Mouse (Mus musculus) v-Abl transformed pro-B cells (cell line): ENCODE data around the gene Slc22a2.
"Not testable (repeated sequence)": the region's sequence is repeated elsewhere in the genome, so short reads cannot be mapped to it uniquely, and the experiment has no call there.

Experiments used
- in situ Hi-C, 2 experiments: fragments of 400-800 bp; cut with MboI; formaldehyde crosslinking; loops; one replicate each; pipeline ENCODE4 v1.15.1; 2025; ENCODE audit not compliant: unreplicated experiment in 2 of 2

Slc22a2 gene

GRCm38 (mm10) chr17:12583991-12584390 is at the start of gene Slc22a2:
Gene Slc22a2 (plus strand): TSS chr17:12584132.
- in situ Hi-C loops = no loop called here

GRCm38 (mm10) chr17:12534353-12535145 is 49.4 kb upstream of the Slc22a2 start:
- in situ Hi-C loops = loop anchor here (10.0 kb wide), 2 partner anchors 270 to 280 kb away; no protein-coding TSS in a partner anchor

GRCm38 (mm10) chr17:12562215-12562614 is 21.7 kb upstream of the Slc22a2 start:
- in situ Hi-C loops = no loop called here

GRCm38 (mm10) chr17:12564481-12565000 is 19.4 kb upstream of the Slc22a2 start:
- in situ Hi-C loops = not testable (repeated sequence)

GRCm38 (mm10) chr17:12565443-12565842 is 18.5 kb upstream of the Slc22a2 start:
- in situ Hi-C loops = no loop called here

- in situ Hi-C loops = no loop called here
Measured at GRCm38 (mm10) chr17:12571316-12571715, 12.6 kb upstream of the Slc22a2 start.

- in situ Hi-C loops = no loop called here
Measured at GRCm38 (mm10) chr17:12571924-12572463, 11.9 kb upstream of the Slc22a2 start.

GRCm38 (mm10) chr17:12575391-12575790 is 8.5 kb upstream of the Slc22a2 start:
- in situ Hi-C loops = no loop called here

- in situ Hi-C loops = no loop called here
Measured at GRCm38 (mm10) chr17:12577096-12577495, 6.8 kb upstream of the Slc22a2 start.

GRCm38 (mm10) chr17:12585366-12585765 is 1.4 kb downstream of the Slc22a2 start:
- in situ Hi-C loops = no loop called here

GRCm38 (mm10) chr17:12586966-12587365 is 3.0 kb downstream of the Slc22a2 start:
- in situ Hi-C loops = no loop called here

GRCm38 (mm10) chr17:12588801-12589247 is 4.9 kb downstream of the Slc22a2 start:
- in situ Hi-C loops = no loop called here

- in situ Hi-C loops = no loop called here
Measured at GRCm38 (mm10) chr17:12590911-12591625, 7.1 kb downstream of the Slc22a2 start.

- in situ Hi-C loops = no loop called here
Measured at GRCm38 (mm10) chr17:12595846-12596515, 12.0 kb downstream of the Slc22a2 start.

GRCm38 (mm10) chr17:12606634-12607033 is 22.7 kb downstream of the Slc22a2 start:
- in situ Hi-C loops = no loop called here

- in situ Hi-C loops = no loop called here
Measured at GRCm38 (mm10) chr17:12607202-12607601, 23.3 kb downstream of the Slc22a2 start.

- in situ Hi-C loops = no loop called here
Measured at GRCm38 (mm10) chr17:12614511-12615385, 30.8 kb downstream of the Slc22a2 start.

- in situ Hi-C loops = no loop called here
Measured at GRCm38 (mm10) chr17:12615429-12615828, 31.5 kb downstream of the Slc22a2 start.

GRCm38 (mm10) chr17:12619641-12620040 is 35.7 kb downstream of the Slc22a2 start:
- in situ Hi-C loops = no loop called here

GRCm38 (mm10) chr17:12627983-12628382 is 44.1 kb downstream of the Slc22a2 start:
- in situ Hi-C loops = no loop called here
